Mouse (Mus musculus) embryonic fibroblast, embryonic 13.5 days (primary cell): ENCODE data around the gene Gon7. TPM values are rescaled to one million over a fixed set of nuclear protein-coding genes. Genes with fewer than 3 reads are reported as not detected.

Experiments
- H3K27ac ChIP-seq: 2 replicates; pipeline ENCODE4 v1.5.1; 2012; ENCODE audit warnings: low read length, control low read depth, inconsistent platforms; ENCODE audit not compliant: insufficient read depth
- H3K4me1 ChIP-seq: 2 replicates; pipeline ENCODE4 v1.6.1; 2011; ENCODE audit warnings: low read length; ENCODE audit not compliant: control insufficient read depth, insufficient read depth
- H3K4me3 ChIP-seq: 2 replicates; pipeline ENCODE4 v1.5.1; 2011; ENCODE audit warnings: mild to moderate bottlenecking, control low read depth, low read length; ENCODE audit not compliant: insufficient read depth
- CTCF ChIP-seq: IDR thresholded peaks from 2 replicates; pipeline ENCODE4 v1.5.1; 2011; ENCODE audit warnings: mild to moderate bottlenecking, control low read depth, low read length, moderate library complexity, borderline replicate concordance; ENCODE audit not compliant: insufficient read depth
- POLR2A ChIP-seq: IDR thresholded peaks from 2 replicates; pipeline ENCODE4 v1.6.1; 2011; ENCODE audit warnings: low read depth, mild to moderate bottlenecking, control low read depth, low read length, moderate library complexity
- polyA plus RNA-seq: library from polyadenylated mRNA; stranded (reverse); fragments of >200 nt; gene quantifications from 2 replicates; pipeline ENCODE4 v1.2.4, GENCODE M21; 2011; ENCODE audit warnings: low read depth; ENCODE audit not compliant: missing spikeins, insufficient read length

Gene Gon7
- polyA plus RNA-seq, 1 experiment, result 7.0 TPM

- Histone ChIP-seq H3K4me3 (no peak overlapping the region), H3K27ac (no peak overlapping the region), H3K4me1 (no peaks in the 10 kb centered on the region)
- TF ChIP-seq POLR2A, result no peak
- TF ChIP-seq CTCF, result no peak
Observed at GRCm38 (mm10) chr12:102705906-102706640, 51.5 kb downstream of the Gon7 start.

- no peaks in the 10 kb centered on the region for H3K4me1 ChIP-seq
- H3K27ac ChIP-seq, result no peak overlapping the region
- TF ChIP-seq POLR2A, result no peak
- TF ChIP-seq CTCF, result 0 out of 2 replicates have a peak, but pooled peaks have one; percentile 29
- H3K4me3 ChIP-seq, result peak overlapping the region; percentile 49
Observed at GRCm38 (mm10) chr12:102705216-102705871, 52.3 kb downstream of the Gon7 start.

- no peaks in the 10 kb centered on the region for H3K4me1 ChIP-seq
- H3K27ac ChIP-seq, result no peak within 1 kb of the TSS
- H3K4me3 ChIP-seq, result peak within 1 kb of the TSS; percentile 75
- TF ChIP-seq POLR2A, result peak; percentile 52
- no peak for TF ChIP-seq CTCF
Observed at GRCm38 (mm10) chr12:102704457-102705198, 53.0 kb downstream of the Gon7 start, which contains the start of gene Itpk1. Gene Itpk1 (minus strand): TSS chr12:102704930.

GRCm38 (mm10) chr12:102703921-102704408, 53.6 kb downstream of the Gon7 start:
- TF ChIP-seq POLR2A (no peak), CTCF (no peak)
- Histone ChIP-seq H3K27ac (no peak overlapping the region), H3K4me1 (no peaks in the 10 kb centered on the region), H3K4me3 (peak overlapping the region; percentile 75)

- Histone ChIP-seq H3K27ac (no peak overlapping the region), H3K4me1 (no peaks in the 10 kb centered on the region), H3K4me3 (no peak overlapping the region)
- TF ChIP-seq POLR2A, result no peak
- TF ChIP-seq CTCF, result no peak
Observed at GRCm38 (mm10) chr12:102703441-102703840, 54.2 kb downstream of the Gon7 start.

Other genes with a start within 250 kb of the Gon7 start
- not detected in 2 replicates for gene Chga, start 202.8 kb downstream of the Gon7 start, polyA plus RNA-seq
- gene Itpk1, start 52.9 kb downstream of the Gon7 start, polyA plus RNA-seq, result 2.7 and 5.0 TPM in 2 replicates
- gene Moap1, start 14.1 kb downstream of the Gon7 start, polyA plus RNA-seq, result 2.7 and 3.3 TPM in 2 replicates
- gene Tmem251, start 14.0 kb downstream of the Gon7 start, polyA plus RNA-seq, result 4.8 and 5.0 TPM in 2 replicates
- gene Gm28051, start within 50 bp of the Gon7 start, polyA plus RNA-seq, result not detected in 2 replicates
- gene Ubr7, start 164 bp upstream of the Gon7 start, polyA plus RNA-seq, result 28.8 and 35.5 TPM in 2 replicates
- 10.3 and 15.9 TPM in 2 replicates for gene Gm20604, start 869 bp upstream of the Gon7 start, polyA plus RNA-seq
- gene Btbd7, start 120.7 kb upstream of the Gon7 start, polyA plus RNA-seq, result 53.2 and 55.2 TPM in 2 replicates
- gene Cox8c, start 141.5 kb upstream of the Gon7 start, polyA plus RNA-seq, result not detected in 2 replicates
- gene Unc79, start 191.1 kb upstream of the Gon7 start, polyA plus RNA-seq, result not detected in 2 replicates